ENCODE assay signal across 24 mouse cellular contexts in genomic region chr1:149841845-149842244, GRCm38 (mm10).
"Had no signal": no experiment of that assay in that cellular context is flagged by ENCODE, and none has a peak within 500 bp of the region (broad histone marks: within the 10 kb centered on the region; RNA-seq: fewer than 3 reads in every experiment).

No protein-coding gene starts in this region.

- H3K27ac ChIP-seq: heart, adult 2 months; heart, embryonic 10.5 days; hindbrain, embryonic 10.5 days; hindbrain, embryonic 12.5 days; hindbrain, embryonic 15.5 days; intestine, embryonic 15.5 days; limb, embryonic 13.5 days; limb, embryonic 15.5 days; liver, embryonic 12.5 days had no signal

- H3K4me2 ChIP-seq: heart, embryonic 12.5 days; hindbrain, embryonic 12.5 days; hindbrain, embryonic 15.5 days; intestine, embryonic 15.5 days; limb, embryonic 13.5 days; limb, embryonic 15.5 days; liver, embryonic 12.5 days had no signal

- DNase-seq: forebrain, postnatal 0 days; gastrocnemius, postnatal 14 days; gastrocnemius, postnatal 36 days; heart, adult 2 months; heart, postnatal 10 days; heart, postnatal 4 days; kidney, adult 18-20 months; kidney, adult 8-10 months; kidney, postnatal 10 days; kidney, postnatal 25 days; layer of hippocampus, adult 9-11 months; layer of hippocampus, postnatal 36 days; left cerebral cortex, postnatal 4 days had no signal

- ATAC-seq: forebrain, postnatal 0 days; inflammation-experienced regulatory T-cells, adult 6 months; intestine, embryonic 15.5 days; intestine, postnatal 0 days; liver, embryonic 12.5 days had no signal

- H3K9ac ChIP-seq: forebrain, postnatal 0 days; heart, embryonic 12.5 days; hindbrain, embryonic 12.5 days; hindbrain, embryonic 15.5 days; intestine, embryonic 15.5 days; limb, embryonic 13.5 days; limb, embryonic 15.5 days; liver, embryonic 12.5 days had no signal

- H3K27me3 ChIP-seq: heart, embryonic 12.5 days; hindbrain, embryonic 12.5 days; hindbrain, embryonic 15.5 days; intestine, embryonic 15.5 days; limb, embryonic 13.5 days; limb, embryonic 15.5 days; liver, embryonic 12.5 days had no signal

- H3K9me3 ChIP-seq: heart, embryonic 10.5 days; heart, embryonic 12.5 days; hindbrain, embryonic 10.5 days; hindbrain, embryonic 12.5 days; hindbrain, embryonic 15.5 days; intestine, embryonic 15.5 days; limb, embryonic 13.5 days; limb, embryonic 15.5 days; liver, embryonic 12.5 days had no signal

- H3K4me1 ChIP-seq: hindbrain, embryonic 10.5 days; hindbrain, embryonic 12.5 days; hindbrain, embryonic 15.5 days; intestine, embryonic 15.5 days; limb, embryonic 13.5 days; limb, embryonic 15.5 days; liver, embryonic 12.5 days had no signal

- H3K4me3 ChIP-seq: heart, adult 2 months; heart, embryonic 10.5 days; heart, embryonic 12.5 days; hindbrain, embryonic 10.5 days; hindbrain, embryonic 12.5 days; hindbrain, embryonic 15.5 days; intestine, embryonic 15.5 days; limb, embryonic 13.5 days; limb, embryonic 15.5 days; liver, embryonic 12.5 days had no signal

- H3K36me3 ChIP-seq: heart, embryonic 10.5 days; heart, embryonic 12.5 days; hindbrain, embryonic 10.5 days; hindbrain, embryonic 12.5 days; hindbrain, embryonic 15.5 days; intestine, embryonic 15.5 days; limb, embryonic 13.5 days; limb, embryonic 15.5 days had no signal
